Mouse (Mus musculus): Measurements from ENCODE around the gene C1qtnf1.

Gene C1qtnf1

GRCm38 (mm10) chr11:118410073-118410444 is 17.9 kb upstream of the C1qtnf1 start:
- no peak for DNase-seq (ENCODE audit: low read depth in 1 of 2, low spot score in 2 of 2)

DNA sequence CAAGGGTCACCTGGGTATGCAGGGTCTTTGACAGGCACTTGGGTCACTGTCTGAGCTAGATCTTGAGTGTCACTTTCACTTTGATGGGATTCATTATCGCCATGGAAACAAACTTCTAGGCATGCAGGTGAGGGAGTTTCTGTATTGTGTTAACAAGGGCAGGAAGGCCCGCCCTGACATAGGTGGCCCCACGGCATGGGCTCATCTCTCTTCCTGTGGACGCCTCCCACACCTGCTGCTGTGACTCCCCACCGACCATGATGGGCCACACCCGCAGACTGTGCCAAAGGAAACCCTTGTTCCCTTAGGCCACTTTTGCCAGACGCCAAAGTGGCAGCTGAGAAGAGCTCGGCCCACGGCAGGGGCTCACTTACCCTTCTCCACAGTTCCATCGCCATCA is 17.5 kb upstream of the C1qtnf1 start:
- DNase-seq (ENCODE audit: low read depth in 1 of 2, low spot score in 2 of 2), result no peak

GRCm38 (mm10) chr11:118411271-118411670 is 16.7 kb upstream of the C1qtnf1 start:
- no peak for DNase-seq (ENCODE audit: low read depth in 1 of 2, low spot score in 2 of 2)

GRCm38 (mm10) chr11:118412601-118413000 is 15.4 kb upstream of the C1qtnf1 start:
- DNase-seq (ENCODE audit: low read depth in 1 of 2, low spot score in 2 of 2), result no peak

- DNase-seq (ENCODE audit: low read depth in 1 of 2, low spot score in 2 of 2), result no peak
Observed at GRCm38 (mm10) chr11:118413055-118413454, 14.9 kb upstream of the C1qtnf1 start.

- DNase-seq (ENCODE audit: low read depth in 1 of 2, low spot score in 2 of 2), result no peak
Observed at GRCm38 (mm10) chr11:118414270-118414669, 13.7 kb upstream of the C1qtnf1 start.

DNA sequence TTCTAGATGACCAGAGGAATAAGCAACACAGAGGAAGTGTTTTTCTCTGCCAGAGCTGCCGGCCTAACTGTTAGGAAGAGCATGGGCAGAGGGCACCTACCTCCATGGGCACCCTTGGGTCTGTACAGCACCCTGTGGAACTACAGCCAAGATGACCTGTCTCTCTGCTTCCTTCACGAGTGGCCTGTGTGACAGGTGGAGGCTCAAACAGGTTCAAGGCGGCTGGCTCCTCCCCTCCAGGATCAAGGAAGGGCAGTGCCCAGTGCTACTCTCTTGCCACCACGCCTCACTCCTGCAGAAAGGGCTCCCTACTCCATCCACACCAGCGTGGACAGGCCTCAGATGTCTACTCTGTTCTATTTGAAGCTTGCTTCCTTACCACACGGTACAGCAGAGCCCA is 12.4 kb upstream of the C1qtnf1 start:
- DNase-seq (ENCODE audit: low read depth in 1 of 2, low spot score in 2 of 2), result no peak

DNA sequence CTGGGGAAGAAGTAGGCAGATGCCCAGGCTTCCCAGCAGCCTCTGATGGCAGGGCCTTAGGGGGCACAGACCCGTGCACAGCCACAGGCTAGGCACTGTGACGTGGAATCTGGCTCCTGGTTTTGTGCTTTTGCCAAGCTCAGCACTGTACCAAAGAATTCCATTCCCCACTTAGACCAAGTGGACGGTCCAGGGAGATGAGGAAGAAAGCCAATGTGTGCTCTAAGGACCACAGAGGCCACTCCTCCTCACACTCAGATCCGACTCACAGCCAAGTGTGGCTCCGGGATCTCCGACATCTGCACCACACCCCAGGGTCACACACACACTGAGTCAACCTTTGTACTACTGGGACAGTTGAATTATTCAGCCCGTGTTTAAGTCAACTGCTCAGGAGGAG is 12.0 kb upstream of the C1qtnf1 start:
- DNase-seq (ENCODE audit: low read depth in 1 of 2, low spot score in 2 of 2), result no peak

DNA sequence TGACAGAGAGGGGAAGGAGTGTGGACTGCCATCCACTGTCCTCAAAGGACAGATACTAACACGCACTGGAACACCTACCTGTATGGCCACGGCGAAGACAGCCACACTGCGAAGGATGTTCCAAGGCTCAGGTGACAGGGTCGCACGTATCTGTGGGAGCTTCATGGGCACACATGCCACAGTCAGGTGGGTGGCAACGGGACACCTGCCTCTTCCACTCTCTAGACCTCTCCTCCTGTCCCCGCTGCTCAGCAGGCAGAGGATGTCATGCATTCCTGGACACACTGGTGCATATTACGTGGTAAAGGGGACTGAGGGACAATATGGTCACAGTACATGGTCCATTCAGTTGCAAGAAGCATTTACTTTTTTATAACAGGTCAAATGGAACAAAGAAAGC is 10.5 kb upstream of the C1qtnf1 start:
- no peak for DNase-seq (ENCODE audit: low read depth in 1 of 2, low spot score in 2 of 2)

DNA sequence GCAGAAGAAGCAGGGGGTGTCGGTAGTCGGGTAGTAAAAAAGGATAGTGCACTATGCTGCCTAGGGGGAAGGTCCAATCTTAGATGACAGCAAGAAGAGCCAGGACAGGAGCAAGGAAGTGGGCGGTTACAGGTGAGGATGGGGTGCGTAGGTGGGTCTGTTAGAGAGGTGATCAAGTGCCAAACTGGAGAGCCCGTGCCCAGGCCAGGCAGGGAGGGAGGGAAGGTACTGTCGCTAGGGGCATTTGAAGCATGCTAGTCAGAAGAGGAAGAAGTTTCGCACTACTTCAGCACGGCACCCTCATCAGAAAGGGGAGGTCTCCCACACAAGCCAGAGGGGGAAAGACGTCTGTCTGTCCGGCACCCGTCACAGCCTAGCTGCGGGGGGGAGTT is 9.6 kb upstream of the C1qtnf1 start:
- DNase-seq (ENCODE audit: low read depth in 1 of 2, low spot score in 2 of 2), result no peak

DNA sequence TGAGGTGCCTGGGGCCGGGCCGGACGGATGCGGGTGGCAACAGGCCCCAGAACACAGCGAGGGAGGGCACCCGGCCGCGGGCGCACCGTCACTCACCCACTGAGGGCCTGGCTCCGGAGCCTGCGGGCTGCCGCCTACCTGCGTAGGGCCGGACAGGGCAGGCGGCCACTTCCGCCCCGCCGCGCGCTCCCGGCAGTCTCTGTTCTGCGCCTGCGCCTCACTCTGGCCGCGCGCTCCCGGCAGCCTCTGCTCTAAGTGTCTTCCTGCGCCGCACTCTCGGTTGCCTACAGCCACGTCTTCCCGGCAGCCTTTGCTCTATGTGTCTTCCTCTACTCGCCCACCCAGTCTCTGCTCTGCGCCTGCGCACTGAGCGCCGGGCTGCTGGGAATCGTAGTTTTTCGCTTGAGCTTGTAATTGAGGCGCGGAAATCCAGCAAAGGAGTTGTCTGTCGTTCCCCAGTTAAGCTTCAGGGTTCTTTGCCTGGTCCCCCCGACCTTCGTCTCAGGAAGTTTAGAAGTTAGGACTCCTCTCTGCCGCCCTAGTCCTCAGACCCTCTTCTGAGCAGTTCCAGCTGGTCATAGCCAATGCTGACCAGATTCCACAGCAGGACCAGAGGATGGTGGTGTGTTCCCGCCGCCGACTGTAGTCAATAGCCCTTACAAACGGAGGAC is 9.0 kb upstream of the C1qtnf1 start, which contains the start of gene Cant1:
Gene Cant1 (minus strand): TSS at position 253 of the 671 bp plus-strand sequence.
- peak; percentile 92 to 93 for DNase-seq (ENCODE audit: low read depth in 1 of 2, low spot score in 2 of 2)

DNA sequence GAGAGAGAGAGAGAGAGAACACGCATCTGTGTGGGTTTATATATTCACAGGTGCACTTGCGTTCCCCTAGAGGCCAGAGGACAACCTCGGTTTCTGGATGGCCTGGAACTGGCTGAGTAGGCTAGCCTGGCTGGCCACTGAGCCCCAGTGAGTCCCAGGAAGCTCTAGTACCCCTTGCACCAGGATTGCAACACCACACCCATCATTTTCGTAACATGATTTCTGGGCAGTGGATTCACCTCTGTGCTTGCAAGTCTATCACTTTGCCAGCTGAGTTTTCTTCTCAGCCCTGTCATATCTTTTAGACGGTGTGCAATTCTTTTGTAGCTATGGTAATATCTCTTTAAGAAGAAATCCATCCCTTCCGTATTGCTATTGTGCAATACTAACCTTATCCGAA is 7.7 kb upstream of the C1qtnf1 start:
- DNase-seq (ENCODE audit: low read depth in 1 of 2, low spot score in 2 of 2), result no peak

DNA sequence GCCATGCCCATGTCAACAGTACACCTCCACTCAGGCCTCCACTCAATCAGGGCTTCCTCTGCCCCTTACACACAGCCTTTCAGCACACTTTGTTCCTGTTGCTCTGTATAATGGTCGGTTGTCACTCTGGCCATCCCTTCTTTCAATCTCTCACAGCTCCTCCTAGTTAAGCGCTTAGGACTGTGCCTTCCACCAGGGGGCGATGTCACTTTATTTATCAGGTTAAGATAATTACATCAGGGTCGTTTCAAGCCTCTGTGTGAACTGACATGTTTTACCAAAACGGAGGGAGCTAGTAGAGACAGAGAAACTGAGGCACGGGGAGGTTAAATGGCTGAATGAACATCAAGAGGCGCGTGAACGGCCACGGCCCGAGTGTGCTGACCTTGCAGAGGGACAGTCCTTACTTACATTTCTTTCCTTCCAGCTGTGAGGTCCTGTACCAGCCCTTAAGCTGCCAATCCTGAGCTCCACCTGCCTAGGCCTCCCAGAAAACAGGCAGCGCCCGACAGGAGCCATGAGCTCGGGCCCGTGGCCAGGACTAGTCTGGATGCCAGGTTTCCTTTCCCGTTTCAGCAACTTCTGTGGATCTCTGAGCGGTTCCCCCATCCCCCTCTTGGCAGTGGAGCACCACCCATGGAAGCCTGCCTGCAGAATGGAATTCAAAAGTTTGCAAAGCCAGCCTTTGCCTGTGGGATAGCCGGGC is 4.6 kb upstream of the C1qtnf1 start:
- DNase-seq (ENCODE audit: low read depth in 1 of 2, low spot score in 2 of 2), result peak; percentile 16 to 43

GRCm38 (mm10) chr11:118424621-118425335 is 3.2 kb upstream of the C1qtnf1 start:
- no peak for DNase-seq (ENCODE audit: low read depth in 1 of 2, low spot score in 2 of 2)

DNA sequence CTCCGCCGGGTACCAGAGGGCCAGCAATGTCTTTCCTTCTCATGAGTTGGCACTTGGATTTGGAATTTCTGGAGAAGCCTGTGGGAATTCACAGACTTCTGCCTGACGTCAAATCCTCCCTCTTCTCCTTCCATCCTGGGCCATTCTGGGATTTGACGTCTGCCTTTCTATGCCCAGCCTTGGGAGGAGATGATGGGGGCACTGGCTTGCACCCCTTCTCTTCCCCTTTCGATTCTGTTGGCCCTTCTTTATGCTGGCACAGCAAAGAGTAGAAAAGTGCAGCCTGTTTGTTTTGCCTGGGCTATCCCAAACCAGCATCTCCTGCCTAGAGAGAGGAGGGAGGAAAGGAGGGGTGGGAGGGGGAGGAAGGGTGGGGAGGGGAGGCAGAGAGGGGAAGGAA is 1.2 kb upstream of the C1qtnf1 start:
- no peak for DNase-seq (ENCODE audit: low read depth in 1 of 2, low spot score in 2 of 2)

DNA sequence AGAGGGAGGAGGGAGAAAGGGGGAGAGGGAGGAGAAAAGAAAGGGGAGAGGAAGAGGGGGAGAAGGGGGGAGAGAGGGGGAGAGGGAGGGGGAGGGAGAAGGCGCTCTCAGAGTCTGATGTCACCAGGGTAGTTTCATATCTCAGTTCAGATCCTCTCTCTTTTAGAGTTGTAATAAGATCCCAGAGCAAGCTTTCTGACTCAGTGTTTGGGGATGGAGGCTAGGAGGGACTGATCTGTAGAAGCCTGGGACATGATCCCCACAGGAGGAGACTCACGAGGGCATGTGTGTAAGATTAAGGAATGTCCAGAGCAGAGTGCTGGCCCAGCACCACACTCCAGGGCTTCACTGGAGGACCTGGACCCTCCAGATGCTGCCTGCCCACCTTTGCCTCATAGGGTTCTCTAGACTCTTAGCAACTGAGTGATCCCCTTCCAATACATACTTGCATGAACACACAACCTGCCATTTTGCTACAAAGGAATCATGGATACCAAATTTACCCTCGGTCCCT is 680 bp upstream of the C1qtnf1 start:
- no peak for DNase-seq (ENCODE audit: low read depth in 1 of 2, low spot score in 2 of 2)

DNA sequence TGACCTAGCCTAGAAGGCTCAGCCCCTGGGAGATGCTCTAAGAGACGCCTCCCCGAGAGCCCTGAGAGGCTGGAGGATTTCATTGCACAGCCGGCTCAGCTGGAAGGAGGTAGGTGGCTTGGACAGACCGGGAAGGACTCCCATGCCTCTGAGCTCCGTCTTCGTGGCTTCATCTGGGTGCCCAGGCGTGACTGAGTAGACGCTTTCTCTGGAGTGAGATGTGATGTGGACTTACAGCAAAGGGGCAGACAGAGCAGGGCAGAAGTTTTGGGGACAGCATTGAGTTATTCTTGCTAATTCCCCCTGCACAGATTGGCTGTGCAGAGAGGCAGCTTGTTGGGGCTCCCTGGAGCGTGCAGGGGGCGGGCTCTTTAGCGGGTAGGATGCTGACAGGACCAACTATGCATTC is 461 bp downstream of the C1qtnf1 start:
- DNase-seq (ENCODE audit: low read depth in 1 of 2, low spot score in 2 of 2), result no peak

DNA sequence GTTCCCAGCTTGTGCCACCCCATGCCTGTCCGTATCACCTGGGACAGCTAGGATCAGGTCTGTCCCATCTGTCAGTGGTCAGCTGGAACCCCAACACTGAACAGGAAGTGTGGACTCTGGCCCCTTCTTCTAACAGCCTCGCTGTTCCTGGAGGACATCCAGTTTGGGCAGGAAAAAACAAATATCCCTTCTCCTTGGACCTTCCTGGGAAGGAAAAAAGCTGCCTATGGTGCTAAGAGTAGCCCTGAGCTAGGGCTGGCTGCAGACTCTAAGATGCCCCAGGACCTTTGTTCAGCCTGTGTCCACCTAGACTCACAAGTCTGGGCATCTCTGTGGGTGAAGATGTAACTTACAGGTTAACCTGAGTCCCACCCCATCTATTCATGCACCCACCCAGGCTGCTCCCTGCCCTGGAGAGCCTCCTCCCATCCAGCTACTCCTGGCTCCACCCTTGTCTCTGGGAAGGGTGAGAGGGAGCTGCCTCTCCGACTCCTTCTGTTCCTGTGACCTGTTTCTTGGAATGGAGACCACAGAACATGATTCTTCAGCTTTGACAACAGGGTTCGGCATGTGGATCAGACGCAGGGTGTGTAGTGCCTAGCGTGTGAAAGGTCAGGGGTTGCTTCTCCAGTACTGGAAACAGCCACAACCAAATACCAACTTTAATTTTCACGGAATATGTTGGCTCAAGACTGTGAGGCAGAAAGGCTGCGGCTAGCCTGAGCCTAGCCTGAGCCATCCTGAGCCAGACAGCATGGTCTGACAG is 1.1 kb downstream of the C1qtnf1 start:
- DNase-seq (ENCODE audit: low read depth in 1 of 2, low spot score in 2 of 2), result no peak

- DNase-seq (ENCODE audit: low read depth in 1 of 2, low spot score in 2 of 2), result no peak
Observed at GRCm38 (mm10) chr11:118430291-118430885, 2.4 kb downstream of the C1qtnf1 start.

- DNase-seq (ENCODE audit: low read depth in 1 of 2, low spot score in 2 of 2), result no peak
Observed at GRCm38 (mm10) chr11:118431100-118431948, 3.3 kb downstream of the C1qtnf1 start.
